Mouse (Mus musculus) E14TG2a.4 (cell line): Measurements from ENCODE around the gene Adgrb2.

ENCODE experiments used
- CTCF ChIP-seq: conservative IDR thresholded peaks from 2 replicates; pipeline ENCODE4 v1.5.1; 2014; ENCODE audit warnings: low read length
- POU5F1 ChIP-seq: IDR thresholded peaks from 2 replicates; pipeline ENCODE4 v1.6.1; 2014; ENCODE audit warnings: low read length, borderline replicate concordance

GRCm38 (mm10) chr4:129993944-129994695, 9.4 kb downstream of the Adgrb2 start:
- TF ChIP-seq CTCF: no peak
- TF ChIP-seq POU5F1: no peak
